Mouse (Mus musculus) ES-E14 (cell line): ENCODE results near the gene Acp7.

Experiments used
- MAFK ChIP-seq: IDR thresholded peaks from 2 replicates; pipeline ENCODE4 v1.6.1; 2014; ENCODE audit warnings: mild to moderate bottlenecking, low read depth, low read length, inconsistent platforms; ENCODE audit not compliant: insufficient read depth
- ZNF384 ChIP-seq: IDR thresholded peaks from 2 replicates; pipeline ENCODE4 v1.6.1; 2012; ENCODE audit warnings: low read depth, low read length, inconsistent platforms

- no peak for TF ChIP-seq ZNF384
- TF ChIP-seq MAFK, result no peak
Observed at GRCm38 (mm10) chr7:28561967-28562366, 69.2 kb downstream of the Acp7 start.
